Mouse (Mus musculus): ENCODE results near the gene Slc45a3. TPM values are rescaled to one million over a fixed set of nuclear protein-coding genes. Genes with fewer than 3 reads are reported as not detected.

The Slc45a3 gene
- polyA plus RNA-seq, 1 experiment, result 5.7 TPM

DNA sequence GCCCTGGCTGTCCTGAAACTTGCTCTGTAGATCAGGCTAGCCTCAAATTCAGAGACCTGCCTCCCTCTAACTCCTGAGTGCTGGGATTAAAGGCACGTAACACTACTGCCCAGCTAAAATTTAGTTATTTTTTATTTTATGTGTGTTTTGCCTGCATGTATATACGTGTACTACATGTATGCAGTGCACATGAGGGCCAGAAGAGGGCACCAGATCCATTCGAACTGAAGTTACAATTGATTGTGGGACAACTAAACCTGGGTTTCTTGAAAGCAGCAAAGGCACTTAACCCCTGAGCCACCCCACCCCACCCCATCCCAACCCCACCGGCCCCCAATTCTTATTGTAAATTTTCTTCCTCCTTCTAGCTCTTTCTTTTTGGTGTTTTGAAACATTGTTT, 32.3 kb downstream of the Slc45a3 start:
- TF ChIP-seq CTCF (IDR thresholded peaks at IDR 0.05; ENCODE audit: control insufficient read depth, insufficient read depth, insufficient replicate concordance, low read depth, low read length), result no peak
- TF ChIP-seq POLR2A (IDR thresholded peaks at IDR 0.05; ENCODE audit: control insufficient read depth, low read depth, low read length), result no peak
- Histone ChIP-seq H3K4me3 (ENCODE audit: control insufficient read depth, low read depth, low read length) (no peak overlapping the region), H3K27me3 (ENCODE audit: control insufficient read depth, insufficient read depth, low read length) (no peaks in the 10 kb centered on the region), H3K27ac (ENCODE audit: control insufficient read depth, insufficient read depth, low read depth, low read length) (no peak overlapping the region), H3K36me3 (ENCODE audit: control insufficient read depth, insufficient read depth, low read length) (no peaks in the 10 kb centered on the region), H3K4me1 (ENCODE audit: control insufficient read depth, insufficient read depth, low read length) (no peaks in the 10 kb centered on the region; the same call in 1 of the 2 replicates)

DNA sequence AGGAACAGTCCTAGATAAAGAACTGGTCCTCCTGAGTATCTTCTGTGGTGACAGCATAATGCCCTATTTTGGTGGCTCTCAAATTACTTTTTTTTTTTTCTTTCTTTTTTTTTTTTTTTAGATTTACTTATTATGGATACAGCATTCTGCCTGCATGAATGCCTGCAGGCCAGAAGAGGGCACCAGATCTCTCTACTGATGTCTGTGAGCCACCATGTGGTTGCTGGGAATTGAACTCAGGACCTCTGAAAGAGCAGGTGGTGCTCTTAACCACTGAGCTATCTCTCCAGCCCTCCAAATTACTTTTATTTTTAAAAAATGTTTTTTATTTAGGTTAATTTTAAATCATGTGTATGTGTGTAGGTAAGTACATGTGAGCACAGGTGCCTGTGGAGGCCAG, 37.7 kb downstream of the Slc45a3 start:
- Histone ChIP-seq H3K27ac (ENCODE audit: control insufficient read depth, insufficient read depth, low read depth, low read length) (no peak overlapping the region), H3K4me1 (ENCODE audit: control insufficient read depth, insufficient read depth, low read length) (no peaks in the 10 kb centered on the region), H3K36me3 (ENCODE audit: control insufficient read depth, insufficient read depth, low read length) (no peaks in the 10 kb centered on the region), H3K4me3 (ENCODE audit: control insufficient read depth, low read depth, low read length) (no peak overlapping the region), H3K27me3 (ENCODE audit: control insufficient read depth, insufficient read depth, low read length) (no peaks in the 10 kb centered on the region)
- TF ChIP-seq POLR2A (IDR thresholded peaks at IDR 0.05; ENCODE audit: control insufficient read depth, low read depth, low read length) (no peak), CTCF (IDR thresholded peaks at IDR 0.05; ENCODE audit: control insufficient read depth, insufficient read depth, insufficient replicate concordance, low read depth, low read length) (no peak)

DNA sequence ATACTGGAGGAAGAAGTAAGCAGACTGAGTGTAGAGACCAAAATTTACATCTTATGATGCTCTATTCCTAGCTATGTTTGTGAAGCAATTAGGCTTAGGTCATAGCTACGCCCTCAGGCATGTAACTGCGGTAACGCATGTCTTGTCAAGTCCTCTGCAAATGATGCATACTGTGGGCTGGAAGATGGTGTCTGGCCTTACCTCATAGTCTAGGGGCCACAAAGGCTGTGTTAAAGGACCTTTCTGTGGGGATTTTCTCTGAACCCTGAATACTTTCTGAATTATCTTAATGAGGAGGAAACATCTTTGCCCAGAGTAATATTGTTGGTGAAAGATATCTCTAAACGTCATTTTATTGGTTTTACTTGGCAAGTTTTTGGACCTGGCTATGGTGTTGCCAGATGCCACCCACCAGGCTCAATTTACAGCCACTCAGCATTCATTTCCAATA, 39.1 kb downstream of the Slc45a3 start:
- Histone ChIP-seq H3K27ac (ENCODE audit: control insufficient read depth, insufficient read depth, low read depth, low read length) (no peak overlapping the region), H3K36me3 (ENCODE audit: control insufficient read depth, insufficient read depth, low read length) (no peaks in the 10 kb centered on the region), H3K4me1 (ENCODE audit: control insufficient read depth, insufficient read depth, low read length) (no peaks in the 10 kb centered on the region; the same call in 1 of the 2 replicates), H3K27me3 (ENCODE audit: control insufficient read depth, insufficient read depth, low read length) (no peaks in the 10 kb centered on the region), H3K4me3 (ENCODE audit: control insufficient read depth, low read depth, low read length) (no peak overlapping the region)
- no peak for TF ChIP-seq CTCF (IDR thresholded peaks at IDR 0.05; ENCODE audit: control insufficient read depth, insufficient read depth, insufficient replicate concordance, low read depth, low read length)
- TF ChIP-seq POLR2A (IDR thresholded peaks at IDR 0.05; ENCODE audit: control insufficient read depth, low read depth, low read length), result no peak

DNA sequence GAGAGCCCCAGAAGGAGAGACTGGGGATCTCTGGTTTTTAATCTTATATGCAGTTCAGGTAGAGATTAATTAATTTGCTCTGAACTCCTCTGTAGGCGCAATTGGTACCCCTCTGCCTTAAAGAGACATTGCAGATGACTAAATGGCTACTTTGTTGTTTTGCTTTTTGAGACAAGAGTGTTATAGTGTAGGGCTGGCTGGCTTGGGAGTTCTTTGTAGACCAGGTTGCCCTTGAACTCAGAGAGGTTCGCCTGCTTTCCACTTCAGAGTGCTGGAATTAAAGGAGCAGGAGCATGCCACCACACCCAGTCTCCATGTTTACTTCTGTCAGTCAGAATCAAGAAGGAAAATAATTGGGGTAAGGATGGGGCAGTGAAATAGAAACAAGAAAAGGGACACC, 40.3 kb downstream of the Slc45a3 start:
- no peaks in the 10 kb centered on the region for H3K36me3 ChIP-seq (ENCODE audit: control insufficient read depth, insufficient read depth, low read length)
- H3K27me3 ChIP-seq (ENCODE audit: control insufficient read depth, insufficient read depth, low read length), result no peaks in the 10 kb centered on the region
- no peaks in the 10 kb centered on the region; the same call in 1 of the 2 replicates for H3K4me1 ChIP-seq (ENCODE audit: control insufficient read depth, insufficient read depth, low read length)
- H3K27ac ChIP-seq (ENCODE audit: control insufficient read depth, insufficient read depth, low read depth, low read length), result no peak overlapping the region
- no peak for TF ChIP-seq POLR2A (IDR thresholded peaks at IDR 0.05; ENCODE audit: control insufficient read depth, low read depth, low read length)
- TF ChIP-seq CTCF (IDR thresholded peaks at IDR 0.05; ENCODE audit: control insufficient read depth, insufficient read depth, insufficient replicate concordance, low read depth, low read length), result no peak
- no peak overlapping the region for H3K4me3 ChIP-seq (ENCODE audit: control insufficient read depth, low read depth, low read length)

DNA sequence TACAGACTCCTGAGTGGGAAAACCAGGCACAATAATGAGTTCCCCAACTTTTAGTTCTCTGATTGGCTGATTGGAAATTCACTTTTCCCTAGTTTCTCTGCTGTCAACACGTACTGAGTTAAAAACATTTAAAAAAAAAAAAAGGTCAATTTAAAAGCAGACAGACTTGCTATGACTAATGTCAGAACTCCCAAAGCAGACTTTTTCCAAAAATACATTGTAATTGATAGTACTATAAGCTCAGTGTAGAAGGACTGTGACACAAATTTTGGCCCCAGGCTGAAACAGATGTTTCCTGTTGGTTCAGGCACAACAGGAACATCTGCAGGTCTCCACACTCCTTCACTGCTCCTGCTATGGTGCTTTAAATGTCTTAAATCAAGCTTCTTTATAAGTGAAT, 41.0 kb downstream of the Slc45a3 start:
- Histone ChIP-seq H3K27ac (ENCODE audit: control insufficient read depth, insufficient read depth, low read depth, low read length) (no peak overlapping the region), H3K36me3 (ENCODE audit: control insufficient read depth, insufficient read depth, low read length) (no peaks in the 10 kb centered on the region)

DNA sequence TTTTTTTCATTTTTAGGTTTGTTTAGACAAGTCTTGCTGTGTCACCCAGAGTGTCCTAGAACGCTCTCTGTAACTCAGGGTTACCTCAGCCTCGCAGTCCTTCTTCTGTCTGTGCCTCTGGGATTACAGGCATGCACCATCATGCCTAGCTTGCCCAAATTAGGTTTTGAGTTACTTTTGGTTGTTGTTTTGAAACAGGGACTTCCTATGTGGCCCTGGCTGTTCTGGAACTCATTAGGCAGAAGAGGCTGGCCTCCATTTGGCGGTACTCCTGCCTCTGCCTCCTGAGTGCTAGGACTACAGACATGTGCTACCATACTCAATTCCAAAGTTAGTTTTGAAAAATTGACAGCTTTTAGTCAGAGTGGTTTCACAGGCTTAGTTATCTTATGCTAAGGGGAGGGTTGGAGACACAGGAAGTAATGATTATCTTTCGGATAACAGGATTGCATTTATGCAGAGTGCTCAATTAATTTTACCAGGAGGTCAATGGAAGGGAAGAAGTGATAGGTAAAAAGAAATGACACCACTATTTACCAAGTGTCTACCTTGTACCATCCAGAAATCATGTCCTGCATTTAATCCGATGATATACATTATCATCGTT, 41.9 kb downstream of the Slc45a3 start:
- no peaks in the 10 kb centered on the region for H3K27me3 ChIP-seq (ENCODE audit: control insufficient read depth, insufficient read depth, low read length)
- H3K36me3 ChIP-seq (ENCODE audit: control insufficient read depth, insufficient read depth, low read length), result no peaks in the 10 kb centered on the region
- no peak overlapping the region for H3K4me3 ChIP-seq (ENCODE audit: control insufficient read depth, low read depth, low read length)
- no peak overlapping the region for H3K27ac ChIP-seq (ENCODE audit: control insufficient read depth, insufficient read depth, low read depth, low read length)
- H3K4me1 ChIP-seq (ENCODE audit: control insufficient read depth, insufficient read depth, low read length), result peaks cover 2% of the 10 kb centered on the region
- TF ChIP-seq CTCF (IDR thresholded peaks at IDR 0.05; ENCODE audit: control insufficient read depth, insufficient read depth, insufficient replicate concordance, low read depth, low read length) (no peak), POLR2A (IDR thresholded peaks at IDR 0.05; ENCODE audit: control insufficient read depth, low read depth, low read length) (no peak)

More for the DNA sequence above, 41.0 kb downstream of the Slc45a3 start:
- TF ChIP-seq POLR2A (IDR thresholded peaks at IDR 0.05; ENCODE audit: control insufficient read depth, low read depth, low read length) (no peak), CTCF (IDR thresholded peaks at IDR 0.05; ENCODE audit: control insufficient read depth, insufficient read depth, insufficient replicate concordance, low read depth, low read length) (no peak)
- no peak overlapping the region for H3K4me3 ChIP-seq (ENCODE audit: control insufficient read depth, low read depth, low read length)
- no peaks in the 10 kb centered on the region for H3K27me3 ChIP-seq (ENCODE audit: control insufficient read depth, insufficient read depth, low read length)
- H3K4me1 ChIP-seq (ENCODE audit: control insufficient read depth, insufficient read depth, low read length), result peaks cover 2% of the 10 kb centered on the region

DNA sequence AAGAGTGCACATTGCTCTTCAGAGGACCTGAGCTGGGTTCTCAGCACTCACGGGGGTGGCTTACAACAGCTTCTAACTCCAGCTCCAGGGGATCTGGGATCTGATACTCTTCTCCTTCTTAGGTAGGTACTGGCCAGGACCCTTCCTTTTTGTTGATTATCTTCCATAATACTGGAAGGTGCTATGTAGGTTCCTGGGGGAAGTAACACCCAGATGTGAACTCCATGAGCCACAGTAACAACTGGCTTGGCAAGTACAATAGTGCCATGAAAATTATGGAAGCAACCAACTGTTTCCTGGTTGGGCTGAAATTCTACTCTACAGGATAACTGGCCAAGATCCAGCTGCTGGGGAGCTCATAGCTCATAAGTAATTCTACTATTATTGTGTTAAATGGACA, 42.7 kb downstream of the Slc45a3 start:
- Histone ChIP-seq H3K27ac (ENCODE audit: control insufficient read depth, insufficient read depth, low read depth, low read length) (no peak overlapping the region), H3K27me3 (ENCODE audit: control insufficient read depth, insufficient read depth, low read length) (no peaks in the 10 kb centered on the region), H3K36me3 (ENCODE audit: control insufficient read depth, insufficient read depth, low read length) (no peaks in the 10 kb centered on the region), H3K4me1 (ENCODE audit: control insufficient read depth, insufficient read depth, low read length) (peaks cover 2% of the 10 kb centered on the region), H3K4me3 (ENCODE audit: control insufficient read depth, low read depth, low read length) (no peak overlapping the region)
- TF ChIP-seq POLR2A (IDR thresholded peaks at IDR 0.05; ENCODE audit: control insufficient read depth, low read depth, low read length) (no peak), CTCF (IDR thresholded peaks at IDR 0.05; ENCODE audit: control insufficient read depth, insufficient read depth, insufficient replicate concordance, low read depth, low read length) (no peak)
